Mouse (Mus musculus) cerebellum, adult 8-10 months (tissue): ENCODE measurements around the gene Pitpnb.

Experiments
- DNase-seq: peaks from one replicate; pipeline ENCODE4 v3.0.0; 2022

Pitpnb gene

GRCm38 (mm10) chr5:111423616-111424015 lies 93.1 kb downstream of the Pitpnb start:
- no peak for DNase-seq

GRCm38 (mm10) chr5:111425813-111426212 lies 95.2 kb downstream of the Pitpnb start:
- no peak for DNase-seq

- DNase-seq = no peak
Measured at GRCm38 (mm10) chr5:111426249-111426648, 95.7 kb downstream of the Pitpnb start.

GRCm38 (mm10) chr5:111428882-111429281 lies 98.3 kb downstream of the Pitpnb start:
- DNase-seq = no peak

GRCm38 (mm10) chr5:111429726-111430125 lies 99.2 kb downstream of the Pitpnb start:
- DNase-seq = no peak

- DNase-seq = no peak
Measured at GRCm38 (mm10) chr5:111431007-111431730, 100.6 kb downstream of the Pitpnb start.

GRCm38 (mm10) chr5:111432842-111433241 lies 102.3 kb downstream of the Pitpnb start:
- DNase-seq = no peak

GRCm38 (mm10) chr5:111434342-111434842 lies 103.8 kb downstream of the Pitpnb start:
- no peak for DNase-seq

- DNase-seq = no peak
Measured at GRCm38 (mm10) chr5:111436260-111436659, 105.7 kb downstream of the Pitpnb start.

GRCm38 (mm10) chr5:111437205-111437604 lies 106.6 kb downstream of the Pitpnb start:
- DNase-seq = no peak
